Mouse (Mus musculus) megakaryocyte, embryonic 14.5 days (primary cell): Measurements from ENCODE around the gene Kin.

ENCODE experiments used
- FLI1 ChIP-seq: IDR thresholded peaks from 2 replicates; pipeline ENCODE4 v1.6.1; 2012; ENCODE audit warnings: low read length, inconsistent platforms, mixed read lengths
- GATA1 ChIP-seq: IDR thresholded peaks from 3 replicates; pipeline ENCODE4 v1.6.1; 2012; ENCODE audit warnings: mixed read lengths, low read length, inconsistent platforms, borderline replicate concordance

- no peak for TF ChIP-seq GATA1
- TF ChIP-seq FLI1, result no peak
Observed at GRCm38 (mm10) chr2:10087256-10087850, 7.0 kb downstream of the Kin start.
